Mouse (Mus musculus) neural tube, embryonic 12.5 days (tissue): Measurements from ENCODE around the gene Susd3. TPM values are rescaled to one million over a fixed set of nuclear protein-coding genes. Genes with fewer than 3 reads are reported as not detected.

Source experiments
- ATAC-seq: fragments of 200-750 bp; cut with Nextera tagmentation; 2 replicates; pipeline ENCODE4 v1.8.0; 2017; ENCODE audit warnings: low read depth, mild to moderate bottlenecking, moderate TSS enrichment, moderate library complexity; ENCODE audit not compliant: low FRiP score
- H3K27ac ChIP-seq: fragments of 300-500 bp; sonication (generic); 2 replicates; pipeline ENCODE4 v1.5.1; 2016
- H3K27me3 ChIP-seq: fragments of 300-500 bp; sonication (generic); replicated peaks from 2 replicates; pipeline ENCODE4 v1.6.1; 2016; ENCODE audit warnings: mild to moderate bottlenecking
- H3K36me3 ChIP-seq: fragments of 300-500 bp; sonication (generic); 2 replicates; pipeline ENCODE4 v1.6.1; 2016; ENCODE audit warnings: mild to moderate bottlenecking
- H3K4me1 ChIP-seq: fragments of 300-500 bp; sonication (generic); 2 replicates; pipeline ENCODE4 v1.6.1; 2016
- H3K4me2 ChIP-seq: fragments of 300-500 bp; sonication (generic); replicated peaks from 2 replicates; pipeline ENCODE4 v1.6.1; 2016; ENCODE audit warnings: mild to moderate bottlenecking
- H3K4me3 ChIP-seq: fragments of 300-500 bp; sonication (generic); 2 replicates; pipeline ENCODE4 v1.5.1; 2016
- H3K9ac ChIP-seq: fragments of 300-500 bp; sonication (generic); 2 replicates; pipeline ENCODE4 v1.6.1; 2016; ENCODE audit warnings: mild to moderate bottlenecking
- H3K9me3 ChIP-seq: fragments of 300-500 bp; sonication (generic); 2 replicates; pipeline ENCODE4 v1.6.1; 2016; ENCODE audit warnings: mild to moderate bottlenecking
- WGBS: fragments of 180-500 bp; shearing (Covaris S2); methylation state at CpG from one replicate; pipeline ENCODE4 v1.1.7; 2016; 5-methylcytosine and 5-hydroxymethylcytosine counted together
- polyA plus RNA-seq: library from polyadenylated mRNA; unstranded; fragments of >200 nt; fragmentation: Nextera tagmentation; extraction: Ambion mirVana; gene quantifications from 2 replicates; pipeline ENCODE4 v1.2.1, GENCODE M21; 2016

Gene Susd3
- polyA plus RNA-seq, 1 experiment from 2014 or later = 0.68 TPM

DNA sequence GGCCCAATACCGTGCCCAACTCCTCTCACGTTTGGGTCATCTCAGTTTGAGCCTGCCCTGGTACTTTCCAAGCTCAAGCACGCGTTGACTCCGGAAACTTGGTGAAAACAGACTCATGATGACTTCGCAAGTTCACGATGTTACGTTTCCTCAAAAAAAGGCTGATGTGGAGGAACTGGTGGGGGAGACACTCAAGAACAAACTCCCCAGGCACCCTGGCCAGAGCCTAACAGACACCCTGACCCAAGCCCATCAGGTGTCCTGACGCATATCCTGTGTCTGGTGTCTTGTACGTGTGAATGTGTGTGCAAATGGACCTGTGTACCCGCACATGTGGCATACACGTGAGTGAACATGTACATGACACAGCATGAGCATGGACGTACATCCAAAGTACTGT, 47.8 kb downstream of the Susd3 start:
- Histone ChIP-seq H3K4me3 (no peak overlapping the region), H3K27ac (no peak overlapping the region), H3K9ac (no peak overlapping the region), H3K4me1 (peaks cover 6% of the 10 kb centered on the region), H3K36me3 (0 out of 2 replicates have a peak, but pooled peaks cover 4% of the 10 kb centered on the region), H3K9me3 (no peaks in the 10 kb centered on the region), H3K27me3 (no peaks in the 10 kb centered on the region), H3K4me2 (no peak overlapping the region)
- WGBS = 90% methylated on average over 13 of the region's 13 CpGs
- no peak for ATAC-seq

DNA sequence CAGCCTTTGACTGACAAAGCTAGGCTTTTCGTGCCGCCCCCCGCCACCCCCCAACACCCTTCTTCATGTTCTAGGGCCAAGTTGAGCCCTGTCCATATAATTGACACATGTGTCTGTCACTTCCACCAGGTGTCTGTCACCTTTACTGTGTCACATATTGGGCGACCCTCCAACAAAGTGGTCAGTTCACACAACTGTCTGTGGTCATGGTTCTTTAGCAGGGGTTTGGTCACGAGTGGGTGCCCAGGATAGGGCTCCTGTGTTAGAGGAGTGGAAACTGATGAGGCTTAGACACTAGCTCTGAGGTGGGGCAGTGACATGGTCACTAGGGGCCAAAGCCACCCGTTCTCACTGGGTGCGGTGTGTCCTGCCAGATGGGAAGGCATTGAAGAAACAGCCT, 48.6 kb downstream of the Susd3 start:
- no peak for ATAC-seq

GRCm38 (mm10) chr13:49198734-49199133, 49.8 kb downstream of the Susd3 start:
- H3K9me3 ChIP-seq = no peaks in the 10 kb centered on the region
- no peaks in the 10 kb centered on the region for H3K4me1 ChIP-seq
- no peak for ATAC-seq
- H3K27me3 ChIP-seq = no peaks in the 10 kb centered on the region
- H3K9ac ChIP-seq = no peak overlapping the region
- no peak overlapping the region for H3K4me3 ChIP-seq
- no peak overlapping the region for H3K27ac ChIP-seq
- H3K36me3 ChIP-seq = 0 out of 2 replicates have a peak, but pooled peaks cover 7% of the 10 kb centered on the region
- H3K4me2 ChIP-seq = no peak overlapping the region
- 90% methylated on average over 9 of the region's 9 CpGs for WGBS

More for the DNA sequence above, 48.6 kb downstream of the Susd3 start:
- Histone ChIP-seq H3K36me3 (0 out of 2 replicates have a peak, but pooled peaks cover 7% of the 10 kb centered on the region), H3K4me2 (no peak overlapping the region), H3K4me1 (no peaks in the 10 kb centered on the region), H3K27me3 (no peaks in the 10 kb centered on the region), H3K9me3 (no peaks in the 10 kb centered on the region), H3K27ac (no peak overlapping the region), H3K9ac (no peak overlapping the region), H3K4me3 (no peak overlapping the region)
- WGBS = 92% methylated on average over 7 of the region's 7 CpGs

- Histone ChIP-seq H3K27me3 (no peaks in the 10 kb centered on the region), H3K9ac (no peak overlapping the region), H3K27ac (no peak overlapping the region), H3K4me1 (peaks cover 8% of the 10 kb centered on the region), H3K36me3 (0 out of 2 replicates have a peak, but pooled peaks cover 7% of the 10 kb centered on the region), H3K4me3 (no peak overlapping the region), H3K9me3 (no peaks in the 10 kb centered on the region), H3K4me2 (no peak overlapping the region)
- no peak for ATAC-seq
- 87% methylated on average over 6 of the region's 6 CpGs for WGBS
Observed at GRCm38 (mm10) chr13:49196766-49197165, 51.7 kb downstream of the Susd3 start.

DNA sequence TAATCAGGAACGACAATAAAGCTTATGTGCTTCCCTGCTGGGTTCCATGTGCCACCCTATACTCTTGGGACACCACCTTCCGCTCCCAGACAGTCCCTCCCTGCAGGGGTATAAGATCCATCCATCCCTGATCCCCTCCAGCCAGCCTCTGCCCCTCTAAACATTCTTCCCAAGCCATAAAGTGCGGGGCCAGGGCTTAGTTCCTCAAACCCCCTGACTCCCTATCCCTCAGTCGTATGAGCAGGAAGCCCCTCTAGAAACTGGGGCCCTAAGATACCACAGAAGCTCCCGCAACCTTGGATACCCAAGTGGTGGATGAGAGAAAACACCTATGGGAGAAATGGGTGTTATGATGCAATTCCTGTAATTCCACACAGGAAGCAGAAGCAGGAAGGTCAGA, 52.3 kb downstream of the Susd3 start:
- Histone ChIP-seq H3K9me3 (no peaks in the 10 kb centered on the region), H3K4me2 (no peak overlapping the region), H3K27ac (no peak overlapping the region), H3K27me3 (no peaks in the 10 kb centered on the region), H3K4me3 (no peak overlapping the region), H3K9ac (no peak overlapping the region), H3K36me3 (0 out of 2 replicates have a peak, but pooled peaks cover 7% of the 10 kb centered on the region), H3K4me1 (peaks cover 14% of the 10 kb centered on the region)
- no peak for ATAC-seq
- 87% methylated on average over 5 of the region's 5 CpGs for WGBS

GRCm38 (mm10) chr13:49195651-49196050, 52.9 kb downstream of the Susd3 start:
- no peaks in the 10 kb centered on the region for H3K27me3 ChIP-seq
- H3K27ac ChIP-seq = no peak overlapping the region
- 91% methylated on average over 7 of the region's 7 CpGs for WGBS
- peaks cover 18% of the 10 kb centered on the region for H3K4me1 ChIP-seq
- no peak overlapping the region for H3K9ac ChIP-seq
- no peak overlapping the region for H3K4me3 ChIP-seq
- ATAC-seq = no peak
- no peaks in the 10 kb centered on the region for H3K9me3 ChIP-seq
- H3K4me2 ChIP-seq = no peak overlapping the region
- 0 out of 2 replicates have a peak, but pooled peaks cover 7% of the 10 kb centered on the region for H3K36me3 ChIP-seq

DNA sequence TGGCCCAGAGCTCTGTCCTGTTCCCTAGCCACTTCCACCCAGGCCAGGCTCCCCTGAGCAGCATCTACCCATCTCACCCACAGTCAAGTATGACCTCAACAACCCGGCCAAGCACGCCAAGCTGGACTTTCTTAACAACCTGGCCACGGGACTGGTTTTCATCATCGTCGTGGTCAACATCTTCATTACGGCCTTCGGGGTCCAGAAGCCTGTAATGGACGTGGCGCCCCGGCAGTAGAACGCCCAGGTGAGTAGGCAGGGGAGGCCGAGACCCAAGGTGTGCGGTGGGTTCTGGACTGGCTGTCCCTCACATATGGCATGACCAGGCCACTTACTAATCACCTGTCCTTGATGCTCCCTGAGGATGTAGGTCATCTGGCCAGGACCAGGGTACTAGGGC, 53.7 kb downstream of the Susd3 start:
- H3K4me3 ChIP-seq = no peak overlapping the region
- no peak for ATAC-seq
- H3K9ac ChIP-seq = no peak overlapping the region
- 0 out of 2 replicates have a peak, but pooled peaks cover 7% of the 10 kb centered on the region for H3K36me3 ChIP-seq
- no peaks in the 10 kb centered on the region for H3K27me3 ChIP-seq
- peaks cover 18% of the 10 kb centered on the region for H3K4me1 ChIP-seq
- H3K9me3 ChIP-seq = no peaks in the 10 kb centered on the region
- H3K27ac ChIP-seq = no peak overlapping the region
- no peak overlapping the region for H3K4me2 ChIP-seq
- 97% methylated on average over 13 of the region's 13 CpGs for WGBS

DNA sequence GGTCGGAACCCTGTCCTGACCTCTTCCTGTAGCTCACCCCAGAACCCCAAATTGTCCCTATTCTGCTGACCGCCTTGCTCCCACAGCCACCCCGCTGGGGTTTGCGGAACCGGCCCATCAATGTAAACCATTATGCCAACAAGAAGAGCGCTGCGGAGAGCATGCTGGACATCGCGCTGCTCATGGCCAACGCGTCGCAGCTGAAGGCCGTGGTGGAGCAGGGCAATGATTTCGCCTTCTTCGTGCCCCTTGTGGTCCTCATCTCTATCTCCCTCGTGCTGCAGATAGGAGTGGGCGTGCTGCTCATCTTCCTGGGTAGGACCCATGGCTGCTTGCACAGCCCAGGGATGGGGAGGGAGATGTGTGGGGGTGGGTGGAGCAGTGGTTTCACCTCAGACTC, 54.9 kb downstream of the Susd3 start:
- H3K9ac ChIP-seq = no peak overlapping the region
- no peak for ATAC-seq
- H3K9me3 ChIP-seq = no peaks in the 10 kb centered on the region
- no peak overlapping the region for H3K4me2 ChIP-seq
- no peaks in the 10 kb centered on the region for H3K27me3 ChIP-seq
- H3K36me3 ChIP-seq = 0 out of 2 replicates have a peak, but pooled peaks cover 7% of the 10 kb centered on the region
- H3K4me1 ChIP-seq = peaks cover 22% of the 10 kb centered on the region
- H3K4me3 ChIP-seq = no peak overlapping the region
- 93% methylated on average over 17 of the region's 17 CpGs for WGBS
- H3K27ac ChIP-seq = no peak overlapping the region

DNA sequence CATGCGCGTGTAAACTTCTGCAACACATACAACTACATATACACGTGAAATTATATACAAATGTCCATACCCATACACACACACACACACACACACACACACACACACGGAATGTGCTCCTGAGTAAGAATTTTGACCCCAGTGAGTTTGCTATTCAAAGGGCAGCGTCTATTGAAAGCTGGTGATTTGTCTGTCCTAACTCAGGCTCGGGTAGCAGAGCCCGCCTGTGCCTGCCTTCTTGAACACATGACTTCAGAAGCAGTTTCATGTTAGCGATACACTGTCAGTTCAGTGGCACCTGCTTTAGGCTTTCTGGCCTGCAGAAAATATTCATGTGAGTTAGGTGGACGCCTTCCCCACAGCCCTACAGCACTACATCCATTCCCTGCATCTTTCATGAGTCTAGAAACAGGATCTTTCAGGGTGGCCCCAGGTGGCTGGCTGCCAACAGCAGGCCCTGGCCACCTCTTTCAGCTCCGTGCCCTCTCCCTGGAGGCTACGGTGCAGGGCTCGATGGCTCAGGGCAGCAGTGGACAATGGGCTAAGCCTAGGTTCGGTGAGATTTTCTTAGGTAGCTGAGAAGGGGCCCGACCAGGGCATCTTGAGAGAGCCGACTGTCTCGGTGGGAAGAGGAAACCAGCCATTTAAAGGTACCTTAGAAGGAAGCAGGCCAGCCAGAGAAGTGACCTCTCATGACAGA, 56.2 kb downstream of the Susd3 start:
- Histone ChIP-seq H3K27ac (no peak overlapping the region), H3K27me3 (no peaks in the 10 kb centered on the region), H3K9me3 (no peaks in the 10 kb centered on the region), H3K36me3 (0 out of 2 replicates have a peak, but pooled peaks cover 7% of the 10 kb centered on the region), H3K4me1 (peaks cover 33% of the 10 kb centered on the region), H3K4me2 (no peak overlapping the region), H3K4me3 (no peak overlapping the region), H3K9ac (no peak overlapping the region)
- 79% methylated on average over 16 of the region's 16 CpGs for WGBS
- no peak for ATAC-seq

GRCm38 (mm10) chr13:49191673-49192035, 56.9 kb downstream of the Susd3 start:
- Histone ChIP-seq H3K9me3 (no peaks in the 10 kb centered on the region), H3K27me3 (no peaks in the 10 kb centered on the region), H3K4me2 (no peak overlapping the region), H3K36me3 (0 out of 2 replicates have a peak, but pooled peaks cover 7% of the 10 kb centered on the region), H3K9ac (no peak overlapping the region), H3K4me3 (no peak overlapping the region), H3K27ac (no peak overlapping the region), H3K4me1 (peaks cover 39% of the 10 kb centered on the region)
- WGBS = 54% methylated on average over 5 of the region's 5 CpGs
- no peak for ATAC-seq

GRCm38 (mm10) chr13:49190876-49191672, 57.4 kb downstream of the Susd3 start:
- H3K4me3 ChIP-seq = no peak overlapping the region
- no peak overlapping the region for H3K4me2 ChIP-seq
- WGBS = 72% methylated on average over 7 of the region's 7 CpGs
- no peak overlapping the region for H3K9ac ChIP-seq
- H3K9me3 ChIP-seq = no peaks in the 10 kb centered on the region
- no peaks in the 10 kb centered on the region for H3K27me3 ChIP-seq
- H3K4me1 ChIP-seq = peaks cover 43% of the 10 kb centered on the region
- no peak overlapping the region for H3K27ac ChIP-seq
- ATAC-seq = no peak
- H3K36me3 ChIP-seq = 0 out of 2 replicates have a peak, but pooled peaks cover 7% of the 10 kb centered on the region

DNA sequence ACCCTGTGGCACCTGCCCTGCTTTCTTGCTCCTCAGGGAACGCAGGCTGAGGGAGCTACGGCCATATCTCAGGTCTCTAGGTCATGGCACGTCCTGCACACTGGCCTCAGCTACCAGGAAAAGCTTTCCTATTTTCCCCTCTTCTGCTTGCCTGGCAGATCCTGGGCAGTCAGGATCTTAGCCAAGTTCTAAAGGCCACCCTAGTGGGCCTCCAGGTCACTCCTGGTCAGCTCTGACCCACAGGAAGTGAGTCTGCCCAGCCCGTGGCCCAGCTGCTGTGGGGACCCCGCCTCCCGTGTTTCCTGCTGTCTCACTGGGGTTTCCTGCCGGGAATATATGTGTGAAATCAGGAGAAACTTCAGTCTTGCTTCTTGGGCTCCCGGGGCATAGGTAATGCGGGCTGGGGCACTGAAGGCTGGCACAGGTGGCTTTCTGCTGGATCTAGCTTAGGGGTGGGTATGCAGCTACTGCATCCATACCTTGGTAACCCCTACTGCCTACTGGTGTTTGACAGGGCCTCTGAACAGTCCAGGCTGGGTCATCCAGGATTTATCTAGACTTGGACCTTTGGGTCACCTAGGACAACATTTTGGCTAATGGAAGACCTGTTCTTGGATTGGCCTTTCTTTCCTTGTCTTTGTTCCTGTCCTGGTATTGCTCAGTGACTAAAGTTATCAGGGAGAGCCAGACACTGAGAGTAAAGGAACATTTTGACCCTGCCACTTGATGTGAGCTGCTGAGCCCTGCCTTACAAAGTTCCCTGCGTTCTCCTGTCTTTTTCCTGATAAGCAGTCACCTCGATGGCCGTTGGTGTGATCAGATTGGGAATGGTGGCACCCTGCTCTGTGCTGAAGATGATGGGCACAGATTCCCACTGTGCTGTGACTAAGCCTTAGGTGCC, 58.3 kb downstream of the Susd3 start:
- Histone ChIP-seq H3K36me3 (no peaks in the 10 kb centered on the region), H3K27ac (no peak overlapping the region)
- no peak for ATAC-seq

More for the DNA sequence above, 58.3 kb downstream of the Susd3 start:
- Histone ChIP-seq H3K4me3 (no peak overlapping the region), H3K27me3 (no peaks in the 10 kb centered on the region), H3K4me2 (no peak overlapping the region), H3K9ac (no peak overlapping the region), H3K4me1 (peaks cover 43% of the 10 kb centered on the region), H3K9me3 (no peaks in the 10 kb centered on the region)
- 81% methylated on average over 12 of the region's 12 CpGs for WGBS
